Mouse (Mus musculus): Measurements from ENCODE around the gene St8sia2.

Gene St8sia2

DNA sequence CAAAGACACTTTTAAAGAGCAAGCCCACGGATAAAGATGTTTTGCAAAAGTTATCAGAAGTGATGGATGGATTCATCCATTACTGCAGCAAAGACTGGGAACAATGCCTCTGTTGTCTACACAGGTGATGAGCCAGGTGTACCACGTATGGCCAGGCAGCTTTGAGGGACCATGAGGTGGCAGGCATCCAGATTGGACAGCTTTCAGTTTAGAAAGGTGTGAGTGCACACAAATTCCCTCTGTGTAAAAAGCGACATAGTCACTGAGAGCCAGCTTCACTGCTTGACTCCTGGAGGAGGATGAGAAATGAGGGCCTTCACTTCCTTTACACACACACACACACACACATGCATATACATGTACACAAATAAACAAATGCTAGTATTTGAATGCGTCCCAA, 60.4 kb downstream of the St8sia2 start:
- TF ChIP-seq NANOG (IDR thresholded peaks at IDR 0.05; ENCODE audit: borderline replicate concordance, low read length), result no peak
- no peak for TF ChIP-seq CTCF (conservative IDR thresholded peaks at IDR 0.05; ENCODE audit: low read length)
- TF ChIP-seq POU5F1 (IDR thresholded peaks at IDR 0.05; ENCODE audit: borderline replicate concordance, low read length), result no peak
- Histone ChIP-seq H3K4me3 (replicated peaks; ENCODE audit: low read length) (no peak overlapping the region), H3K27me3 (ENCODE audit: insufficient read depth, low read length) (peaks cover 3% of the 10 kb centered on the region), H3K4me1 (replicated peaks; ENCODE audit: low read depth, low read length) (no peaks in the 10 kb centered on the region), H3K36me3 (ENCODE audit: insufficient read depth, low read length) (no peaks in the 10 kb centered on the region), H3K9me3 (ENCODE audit: low read length) (0 out of 2 replicates have a peak, but pooled peaks cover 16% of the 10 kb centered on the region)

DNA sequence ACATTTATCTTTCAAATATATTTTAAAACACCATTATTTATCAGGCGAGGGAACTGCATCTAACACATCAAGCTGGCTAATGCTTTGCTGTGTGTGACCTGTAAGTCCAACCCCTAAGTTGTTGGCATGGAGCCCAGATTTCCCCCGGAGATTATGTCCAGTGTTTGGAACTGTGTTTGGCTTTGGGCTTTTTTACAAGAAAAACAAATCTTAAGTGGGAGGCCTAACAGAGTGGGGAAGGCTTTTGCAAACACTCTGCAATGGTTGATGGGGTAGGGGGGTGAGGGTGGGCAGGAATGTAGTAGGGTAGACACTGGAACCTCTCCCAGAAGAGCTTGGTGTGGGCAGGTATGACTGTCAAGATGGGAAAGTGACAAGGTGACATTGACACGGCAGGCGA, 71.8 kb downstream of the St8sia2 start:
- Histone ChIP-seq H3K36me3 (ENCODE audit: insufficient read depth, low read length) (no peaks in the 10 kb centered on the region), H3K4me1 (replicated peaks; ENCODE audit: low read depth, low read length) (no peaks in the 10 kb centered on the region), H3K27me3 (ENCODE audit: insufficient read depth, low read length) (no peaks in the 10 kb centered on the region), H3K9me3 (ENCODE audit: low read length) (peaks cover 2% of the 10 kb centered on the region; the same call in 1 of the 2 replicates), H3K4me3 (replicated peaks; ENCODE audit: low read length) (no peak overlapping the region)
- no peak for TF ChIP-seq POU5F1 (IDR thresholded peaks at IDR 0.05; ENCODE audit: borderline replicate concordance, low read length)
- no peak for TF ChIP-seq NANOG (IDR thresholded peaks at IDR 0.05; ENCODE audit: borderline replicate concordance, low read length)

DNA sequence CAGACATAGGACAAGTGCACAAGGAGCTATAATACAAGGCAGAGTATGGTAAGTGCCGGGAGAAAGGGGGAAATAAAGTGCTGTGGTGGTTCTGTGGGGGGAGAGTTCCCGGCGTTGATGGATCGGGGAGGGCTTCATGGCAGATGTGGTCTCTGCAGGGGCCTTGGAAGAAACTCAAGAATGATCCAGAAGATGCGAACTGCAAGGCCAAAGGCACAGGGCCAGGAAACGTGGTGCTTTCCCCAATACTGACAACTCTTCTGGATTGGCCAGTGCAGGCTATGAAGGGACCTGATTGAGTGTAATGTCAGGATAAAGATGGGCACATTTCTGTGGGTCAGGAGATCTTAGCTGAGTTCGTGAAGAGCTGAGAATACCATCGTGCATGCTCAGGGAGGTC, 74.3 kb downstream of the St8sia2 start:
- Histone ChIP-seq H3K9me3 (ENCODE audit: low read length) (peaks cover 2% of the 10 kb centered on the region; the same call in 1 of the 2 replicates), H3K4me3 (replicated peaks; ENCODE audit: low read length) (no peak overlapping the region), H3K4me1 (replicated peaks; ENCODE audit: low read depth, low read length) (no peaks in the 10 kb centered on the region), H3K27me3 (ENCODE audit: insufficient read depth, low read length) (no peaks in the 10 kb centered on the region), H3K36me3 (ENCODE audit: insufficient read depth, low read length) (no peaks in the 10 kb centered on the region)
- TF ChIP-seq POU5F1 (IDR thresholded peaks at IDR 0.05; ENCODE audit: borderline replicate concordance, low read length) (no peak), CTCF (conservative IDR thresholded peaks at IDR 0.05; ENCODE audit: low read length) (no peak), NANOG (IDR thresholded peaks at IDR 0.05; ENCODE audit: borderline replicate concordance, low read length) (no peak)

DNA sequence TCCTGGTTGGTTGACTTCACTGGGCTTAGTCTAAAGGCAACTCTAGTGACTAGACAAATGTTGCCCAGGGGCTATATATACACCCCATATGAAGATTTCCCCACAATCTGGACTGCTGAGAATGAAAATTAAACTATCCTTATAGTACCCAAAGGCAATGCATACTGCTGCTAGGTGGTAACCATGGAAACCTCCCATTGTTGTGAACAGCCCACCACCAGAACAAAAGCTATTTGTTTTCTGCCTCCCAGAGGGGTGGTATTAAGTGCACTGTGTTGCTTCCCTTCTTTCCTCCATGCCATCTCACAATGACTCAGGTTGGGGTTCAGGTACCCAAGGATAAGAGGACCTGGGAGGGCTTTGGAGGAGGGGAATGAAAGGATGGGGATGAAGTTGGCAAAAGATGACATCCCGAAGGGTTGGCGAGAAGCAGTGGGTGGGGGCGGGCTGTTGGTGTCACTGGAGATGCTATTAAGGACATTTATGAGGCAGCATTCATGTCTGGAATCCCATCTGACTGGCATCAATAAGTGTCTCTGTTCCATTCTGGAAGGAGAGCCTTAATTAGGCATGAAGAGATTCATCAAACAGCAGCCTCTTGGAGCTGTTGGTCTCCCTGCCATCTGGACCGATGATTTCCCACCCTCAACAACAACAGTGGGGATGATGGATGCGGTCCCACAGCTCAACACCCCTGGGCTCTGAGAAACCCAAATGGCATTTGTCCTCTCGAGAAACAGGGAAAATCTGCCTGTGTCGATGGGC, 75.3 kb downstream of the St8sia2 start:
- H3K9me3 ChIP-seq (ENCODE audit: low read length), result peaks cover 2% of the 10 kb centered on the region; the same call in 1 of the 2 replicates
- no peaks in the 10 kb centered on the region for H3K4me1 ChIP-seq (replicated peaks; ENCODE audit: low read depth, low read length)
- no peak overlapping the region for H3K4me3 ChIP-seq (replicated peaks; ENCODE audit: low read length)
- H3K36me3 ChIP-seq (ENCODE audit: insufficient read depth, low read length), result no peaks in the 10 kb centered on the region
- TF ChIP-seq POU5F1 (IDR thresholded peaks at IDR 0.05; ENCODE audit: borderline replicate concordance, low read length), result no peak
- TF ChIP-seq NANOG (IDR thresholded peaks at IDR 0.05; ENCODE audit: borderline replicate concordance, low read length), result no peak
- no peak for TF ChIP-seq CTCF (conservative IDR thresholded peaks at IDR 0.05; ENCODE audit: low read length)
- no peaks in the 10 kb centered on the region for H3K27me3 ChIP-seq (ENCODE audit: insufficient read depth, low read length)

DNA sequence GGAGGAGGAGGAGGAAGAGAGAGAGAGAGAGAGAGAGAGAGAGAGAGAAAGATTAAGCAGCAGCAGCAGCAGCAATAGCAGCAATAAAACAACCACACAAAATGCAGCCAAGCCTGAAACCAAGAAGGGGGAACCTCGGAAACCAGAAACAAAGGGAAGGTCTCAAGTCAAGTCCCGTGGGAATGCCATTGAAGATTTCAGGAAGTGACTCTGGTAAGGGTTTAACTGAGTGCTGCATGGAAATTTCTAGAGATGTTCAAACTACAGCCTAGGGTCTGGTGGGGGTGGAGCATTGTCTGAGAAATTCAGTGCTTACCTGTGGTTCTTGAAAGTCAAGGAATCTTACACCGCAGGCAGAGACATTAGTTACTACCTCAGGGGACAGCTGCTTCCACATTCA, 77.4 kb downstream of the St8sia2 start:
- H3K27me3 ChIP-seq (ENCODE audit: insufficient read depth, low read length), result no peaks in the 10 kb centered on the region
- TF ChIP-seq POU5F1 (IDR thresholded peaks at IDR 0.05; ENCODE audit: borderline replicate concordance, low read length), result no peak
- no peak for TF ChIP-seq CTCF (conservative IDR thresholded peaks at IDR 0.05; ENCODE audit: low read length)
- TF ChIP-seq NANOG (IDR thresholded peaks at IDR 0.05; ENCODE audit: borderline replicate concordance, low read length), result no peak
- no peak overlapping the region for H3K4me3 ChIP-seq (replicated peaks; ENCODE audit: low read length)
- H3K9me3 ChIP-seq (ENCODE audit: low read length), result peaks cover 2% of the 10 kb centered on the region; the same call in 1 of the 2 replicates
- H3K36me3 ChIP-seq (ENCODE audit: insufficient read depth, low read length), result no peaks in the 10 kb centered on the region
- H3K4me1 ChIP-seq (replicated peaks; ENCODE audit: low read depth, low read length), result no peaks in the 10 kb centered on the region

DNA sequence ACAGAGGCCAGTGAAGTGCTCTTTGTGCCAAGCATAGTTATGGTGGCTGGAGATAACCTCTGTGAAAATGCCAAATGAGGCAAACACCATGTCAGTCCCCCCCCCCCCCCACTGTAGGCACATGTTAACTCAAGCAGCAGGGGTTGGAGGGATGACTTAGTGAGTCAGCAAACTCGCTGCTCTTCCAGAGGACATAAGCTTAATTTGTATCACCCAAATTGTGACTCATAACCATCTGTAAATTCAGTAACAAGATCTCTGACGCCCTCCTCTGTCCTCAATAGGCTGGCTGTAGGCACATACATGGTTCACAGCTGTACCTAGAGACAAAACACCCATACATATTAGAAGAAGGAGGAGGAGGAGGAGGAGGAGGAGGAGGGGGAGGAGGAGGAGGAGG, 77.8 kb downstream of the St8sia2 start:
- Histone ChIP-seq H3K27me3 (ENCODE audit: insufficient read depth, low read length) (no peaks in the 10 kb centered on the region), H3K4me1 (replicated peaks; ENCODE audit: low read depth, low read length) (no peaks in the 10 kb centered on the region), H3K4me3 (replicated peaks; ENCODE audit: low read length) (no peak overlapping the region), H3K9me3 (ENCODE audit: low read length) (peaks cover 2% of the 10 kb centered on the region; the same call in 1 of the 2 replicates), H3K36me3 (ENCODE audit: insufficient read depth, low read length) (no peaks in the 10 kb centered on the region)
- TF ChIP-seq POU5F1 (IDR thresholded peaks at IDR 0.05; ENCODE audit: borderline replicate concordance, low read length) (no peak), CTCF (conservative IDR thresholded peaks at IDR 0.05; ENCODE audit: low read length) (no peak), NANOG (IDR thresholded peaks at IDR 0.05; ENCODE audit: borderline replicate concordance, low read length) (no peak)

DNA sequence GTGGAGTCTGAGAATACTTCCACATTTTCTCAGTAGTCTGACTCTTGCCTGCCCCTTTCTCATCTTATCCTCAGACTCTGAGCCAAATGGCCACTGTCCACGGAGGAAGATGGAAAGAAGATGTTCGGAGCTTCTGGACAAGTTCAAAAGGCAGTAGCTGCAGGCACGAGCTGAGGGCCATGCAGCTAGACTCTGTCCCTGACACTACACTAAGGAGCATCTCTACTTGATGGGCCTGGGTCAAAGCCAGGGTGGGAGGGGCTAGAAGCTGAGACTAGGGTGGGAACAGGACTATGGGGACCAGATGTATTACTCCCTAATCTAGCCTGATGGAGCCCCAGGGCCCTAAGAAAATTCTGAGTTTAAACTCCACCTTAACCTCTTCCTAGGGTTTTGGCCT, 80.5 kb downstream of the St8sia2 start:
- no peaks in the 10 kb centered on the region for H3K4me1 ChIP-seq (replicated peaks; ENCODE audit: low read depth, low read length)
- no peak overlapping the region for H3K4me3 ChIP-seq (replicated peaks; ENCODE audit: low read length)
- H3K9me3 ChIP-seq (ENCODE audit: low read length), result 0 out of 2 replicates have a peak, but pooled peaks cover 1% of the 10 kb centered on the region
- TF ChIP-seq CTCF (conservative IDR thresholded peaks at IDR 0.05; ENCODE audit: low read length) (no peak), NANOG (IDR thresholded peaks at IDR 0.05; ENCODE audit: borderline replicate concordance, low read length) (no peak), POU5F1 (IDR thresholded peaks at IDR 0.05; ENCODE audit: borderline replicate concordance, low read length) (no peak)
- no peaks in the 10 kb centered on the region for H3K36me3 ChIP-seq (ENCODE audit: insufficient read depth, low read length)
- H3K27me3 ChIP-seq (ENCODE audit: insufficient read depth, low read length), result no peaks in the 10 kb centered on the region

DNA sequence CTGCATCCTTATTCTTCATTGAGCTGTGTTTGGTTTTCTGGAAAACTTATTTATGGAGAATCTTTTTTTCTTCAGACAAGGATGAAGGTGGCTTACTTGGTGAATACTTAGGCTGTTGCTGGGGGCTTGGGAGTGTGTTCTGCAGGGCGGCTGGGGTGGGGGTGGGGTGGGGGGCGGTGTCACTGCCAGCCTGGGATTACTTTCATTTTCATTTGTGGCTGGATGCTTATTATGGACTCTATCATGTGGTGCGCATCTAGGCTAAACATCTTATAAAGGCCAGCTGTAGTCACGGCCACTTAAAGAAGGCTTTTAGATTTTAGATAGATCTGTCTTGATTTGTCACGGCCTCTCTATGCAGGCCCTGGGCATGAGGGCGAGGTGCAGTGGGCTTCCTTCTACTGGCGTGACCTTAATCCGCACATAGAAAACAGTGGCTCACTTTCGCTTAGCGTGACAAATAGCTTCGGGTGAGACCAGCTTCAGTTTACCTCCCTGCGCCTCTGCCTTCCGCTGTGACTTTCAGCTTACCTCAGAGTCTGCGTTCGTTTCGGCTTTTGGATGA, 92.5 kb downstream of the St8sia2 start:
- TF ChIP-seq POU5F1 (IDR thresholded peaks at IDR 0.05; ENCODE audit: borderline replicate concordance, low read length), result no peak
- Histone ChIP-seq H3K27me3 (ENCODE audit: insufficient read depth, low read length) (no peaks in the 10 kb centered on the region), H3K4me1 (replicated peaks; ENCODE audit: low read depth, low read length) (no peaks in the 10 kb centered on the region), H3K9me3 (ENCODE audit: low read length) (no peaks in the 10 kb centered on the region), H3K4me3 (replicated peaks; ENCODE audit: low read length) (no peak overlapping the region), H3K36me3 (ENCODE audit: insufficient read depth, low read length) (no peaks in the 10 kb centered on the region)
